Mouse (Mus musculus) hematopoietic stem cell, adult 5-6 weeks (primary cell): ENCODE measurements around the gene Ube2s. TPM values are rescaled to one million over a fixed set of nuclear protein-coding genes. Genes with fewer than 3 reads are reported as not detected.
"Not testable (repeated sequence)": the region's sequence is repeated elsewhere in the genome, so short reads cannot be mapped to it uniquely, and the experiment has no call there.

ENCODE experiments used
- ATAC-seq, 2 experiments: fragments of 125-278 bp in 1 of 2; replicated peaks in 1 of 2; 2 replicates each; pipeline ENCODE4 v1.8.0; 2016 to 2017; ENCODE audit warnings: inconsistent platforms in 2 of 2, mild to moderate bottlenecking in 2 of 2, moderate number of reproducible peaks in 2 of 2, low read depth in 1 of 2, moderate TSS enrichment in 1 of 2; ENCODE audit not compliant: low FRiP score in 2 of 2, poor library complexity in 2 of 2, severe bottlenecking in 2 of 2, insufficient read depth in 1 of 2, low TSS enrichment in 1 of 2
- total RNA-seq: library from RNA; stranded (forward); fragments of 172-1452, 232-1000 nt; gene quantifications from 2 replicates; pipeline ENCODE4 v1.2.3, GENCODE M21; 2017

Gene Ube2s
- 137 and 174 TPM in 2 replicates for total RNA-seq

- ATAC-seq: peak; percentile 95
These were observed at the start of gene Ube2s for GRCm38 (mm10) chr7:4812303-4813104. TSS of gene Ube2s (minus strand) at chr7:4812590.

- ATAC-seq: not testable (repeated sequence)
These were observed 48.5 kb upstream of the Ube2s start for GRCm38 (mm10) chr7:4860926-4861325.

- no peak for ATAC-seq
These were observed 47.1 kb upstream of the Ube2s start for GRCm38 (mm10) chr7:4859418-4859978.

GRCm38 (mm10) chr7:4857321-4857720 lies 44.9 kb upstream of the Ube2s start:
- ATAC-seq: no peak

GRCm38 (mm10) chr7:4856508-4856907 lies 44.1 kb upstream of the Ube2s start:
- ATAC-seq: no peak

- no peak for ATAC-seq
These were observed 41.2 kb upstream of the Ube2s start for GRCm38 (mm10) chr7:4853613-4854012.

GRCm38 (mm10) chr7:4851315-4851688 lies 38.9 kb upstream of the Ube2s start:
- ATAC-seq: no peak

GRCm38 (mm10) chr7:4850621-4851314 lies 38.4 kb upstream of the Ube2s start:
- no peak for ATAC-seq

GRCm38 (mm10) chr7:4849372-4849771 lies 37.0 kb upstream of the Ube2s start:
- no peak for ATAC-seq

GRCm38 (mm10) chr7:4844917-4845309 lies 32.5 kb upstream of the Ube2s start:
- no peak for ATAC-seq

- no peak for ATAC-seq
These were observed 32.0 kb upstream of the Ube2s start, which contains the start of gene Shisa7 for GRCm38 (mm10) chr7:4844245-4844916. TSS of gene Shisa7 (minus strand) at chr7:4844696.

- no peak for ATAC-seq
These were observed 31.3 kb upstream of the Ube2s start for GRCm38 (mm10) chr7:4843604-4844244.

GRCm38 (mm10) chr7:4842634-4843131 lies 30.3 kb upstream of the Ube2s start:
- ATAC-seq: peak in 1 of 2 experiments; percentile 49; a peak in 2 of 4 replicates

GRCm38 (mm10) chr7:4842077-4842476 lies 29.7 kb upstream of the Ube2s start:
- no peak for ATAC-seq

GRCm38 (mm10) chr7:4837639-4838038 lies 25.2 kb upstream of the Ube2s start:
- no peak for ATAC-seq

- peak; percentile 95 to 98 for ATAC-seq
These were observed 24.0 kb upstream of the Ube2s start for GRCm38 (mm10) chr7:4836351-4836792.
